ENCODE assay signal across 20 mouse cellular contexts in genomic region chr5:118078550-118078949, GRCm38 (mm10). TPM values are rescaled to one million over a fixed set of nuclear protein-coding genes. Genes with fewer than 3 reads are reported as not detected.
A peak's percentile ranks its signal among the peaks of the same experiment; 100 is the strongest.
DNase-seq lines count a peak whose midpoint lies in the region; ATAC-seq and TF ChIP-seq lines count a peak whose summit lies in the region.
"Had no signal": no experiment of that assay in that cellular context is flagged by ENCODE, and none has a peak within 500 bp of the region (broad histone marks: within the 10 kb centered on the region; RNA-seq: fewer than 3 reads in every experiment).

No protein-coding gene starts in this region.

- 90% methylated on average over 6 of the region's 6 CpGs for WGBS in hindbrain, embryonic 13.5 days
- WGBS in hindbrain, embryonic 11.5 days: 83% methylated on average over 6 of the region's 6 CpGs
- 86% methylated on average over 6 of the region's 6 CpGs for WGBS in midbrain, embryonic 15.5 days

- no peaks in the 10 kb centered on the region for H3K27me3 ChIP-seq in hindbrain, embryonic 13.5 days
- no peaks in the 10 kb centered on the region for H3K27me3 ChIP-seq in hindbrain, embryonic 11.5 days (ENCODE audit: control insufficient read depth, insufficient read depth, low read length)
- no peaks in the 10 kb centered on the region for H3K27me3 ChIP-seq in C2C12 (ENCODE audit: control insufficient read depth, insufficient read depth, insufficient read length)
- no peaks in the 10 kb centered on the region for H3K27me3 ChIP-seq in midbrain, embryonic 15.5 days (replicated peaks)
- H3K27me3 ChIP-seq: embryonic facial prominence, embryonic 13.5 days; hindbrain, embryonic 15.5 days had no signal

- no peaks in the 10 kb centered on the region for H3K79me2 ChIP-seq in C2C12 (ENCODE audit: control insufficient read depth, insufficient read depth)

- peak overlapping the region; percentile 79 for H3K27ac ChIP-seq in hindbrain, embryonic 13.5 days
- no peak overlapping the region for H3K27ac ChIP-seq in hindbrain, embryonic 11.5 days (ENCODE audit: low read depth, low read length)
- 0 out of 2 replicates have a peak overlapping the region, but pooled peaks have one; percentile 70 for H3K27ac ChIP-seq in midbrain, embryonic 15.5 days
- H3K27ac ChIP-seq: embryonic facial prominence, embryonic 13.5 days; heart, embryonic 10.5 days had no signal

- no peak overlapping the region for H3ac ChIP-seq in C2C12 (ENCODE audit: control insufficient read depth, insufficient read length, low read depth)

- no peak overlapping the region for H3K4me3 ChIP-seq in hindbrain, embryonic 13.5 days
- H3K4me3 ChIP-seq in hindbrain, embryonic 11.5 days (ENCODE audit: low read depth, low read length): no peak overlapping the region
- no peak overlapping the region for H3K4me3 ChIP-seq in C2C12 (ENCODE audit: insufficient read depth, poor library complexity, severe bottlenecking)
- no peak overlapping the region for H3K4me3 ChIP-seq in midbrain, embryonic 15.5 days
- H3K4me3 ChIP-seq: embryonic facial prominence, embryonic 13.5 days; heart, embryonic 10.5 days; hindbrain, embryonic 15.5 days had no signal

- H3K9ac ChIP-seq in hindbrain, embryonic 13.5 days: no peak overlapping the region
- no peak overlapping the region for H3K9ac ChIP-seq in hindbrain, embryonic 11.5 days (ENCODE audit: low read depth, low read length)
- no peak overlapping the region for H3K9ac ChIP-seq in midbrain, embryonic 15.5 days
- H3K9ac ChIP-seq: embryonic facial prominence, embryonic 13.5 days; hindbrain, embryonic 15.5 days had no signal

- H3K9me3 ChIP-seq in hindbrain, embryonic 13.5 days: no peaks in the 10 kb centered on the region
- H3K9me3 ChIP-seq in hindbrain, embryonic 11.5 days (ENCODE audit: control insufficient read depth, low read length): no peaks in the 10 kb centered on the region
- H3K9me3 ChIP-seq in midbrain, embryonic 15.5 days: no peaks in the 10 kb centered on the region
- H3K9me3 ChIP-seq: embryonic facial prominence, embryonic 13.5 days; heart, embryonic 10.5 days; hindbrain, embryonic 15.5 days had no signal

- peaks cover 80% of the 10 kb centered on the region for H3K4me1 ChIP-seq in hindbrain, embryonic 13.5 days (replicated peaks)
- H3K4me1 ChIP-seq in hindbrain, embryonic 11.5 days (replicated peaks; ENCODE audit: control insufficient read depth, insufficient read depth, low read length): peaks cover 8% of the 10 kb centered on the region; the same call in 1 of the 2 replicates
- peaks cover 73% of the 10 kb centered on the region for H3K4me1 ChIP-seq in midbrain, embryonic 15.5 days

- no peak overlapping the region for H3K4me2 ChIP-seq in hindbrain, embryonic 13.5 days
- no peak overlapping the region for H3K4me2 ChIP-seq in hindbrain, embryonic 11.5 days (replicated peaks; ENCODE audit: low read depth, low read length)
- H3K4me2 ChIP-seq in midbrain, embryonic 15.5 days: no peak overlapping the region
- H3K4me2 ChIP-seq: embryonic facial prominence, embryonic 13.5 days; hindbrain, embryonic 15.5 days had no signal

- DNase-seq in hindbrain, embryonic 11.5 days (ENCODE audit: low spot score): no peak
- peak; percentile 30 for DNase-seq in 3T3-L1 (ENCODE audit: low read depth, low spot score)
- DNase-seq in lung, postnatal 36 days: no peak
- no peak for DNase-seq in kidney, adult 9 months
- DNase-seq: adrenal gland, postnatal 10 days; B cell, adult 2 months; cerebellum, adult 9-11 months; cerebellum, postnatal 36 days; gastrocnemius, postnatal 10 days; heart, adult 18-20 months; heart, postnatal 10 days; heart, postnatal 4 days had no signal

- no peaks in the 10 kb centered on the region for H3K79me3 ChIP-seq in C2C12 (ENCODE audit: low read depth)

- TF ChIP-seq CTCF in C2C12 (IDR thresholded peaks at IDR 0.05; ENCODE audit: control insufficient read depth, insufficient read depth, insufficient read length): no peak

- peaks cover 34% of the 10 kb centered on the region for H3K36me3 ChIP-seq in hindbrain, embryonic 13.5 days
- no peaks in the 10 kb centered on the region for H3K36me3 ChIP-seq in hindbrain, embryonic 11.5 days (ENCODE audit: control insufficient read depth, insufficient read depth, low read length)
- peaks cover 45% of the 10 kb centered on the region for H3K36me3 ChIP-seq in C2C12 (ENCODE audit: control insufficient read depth, insufficient read depth)
- 0 out of 2 replicates have a peak, but pooled peaks cover 9% of the 10 kb centered on the region for H3K36me3 ChIP-seq in midbrain, embryonic 15.5 days (replicated peaks)
- H3K36me3 ChIP-seq: hindbrain, embryonic 15.5 days had no signal

- ATAC-seq in hindbrain, embryonic 13.5 days (ENCODE audit: low FRiP score): no peak
- ATAC-seq in hindbrain, embryonic 11.5 days (ENCODE audit: low FRiP score): no peak
- ATAC-seq in midbrain, embryonic 15.5 days (replicated peaks): no peak
- ATAC-seq: forebrain, embryonic 16.5 days; inflammation-experienced regulatory T-cells, adult 6 months had no signal

TF ChIP-seq in C2C12, 6 proteins besides CTCF, POLR2A, EP300 and RAD21:
- TF ChIP-seq USF1 (IDR thresholded peaks at IDR 0.05; ENCODE audit: low read depth): no peak
- no peak for TF ChIP-seq FOSL1 (IDR thresholded peaks at IDR 0.05; ENCODE audit: insufficient read depth, low read length, poor library complexity, severe bottlenecking)
- TF ChIP-seq MYOD1 (IDR thresholded peaks at IDR 0.05; ENCODE audit: control insufficient read depth, insufficient read length, low read depth): peak; percentile 62
- TF ChIP-seq MAX (IDR thresholded peaks at IDR 0.05): peak; percentile 15

RNA-seq across cellular contexts. Expression of gene Tesc, which starts 51.0 kb away (rescaled TPM):
- polyA plus RNA-seq in hindbrain, embryonic 13.5 days (2015; fragmentation: Nextera tagmentation; extraction: Ambion mirVana): 1.6 and 2.0 TPM in 2 replicates
- 0.63 and 1.4 TPM in 2 replicates for polyA plus RNA-seq in hindbrain, embryonic 11.5 days (2014; fragmentation: Nextera tagmentation; extraction: Ambion mirVana)
- 0.06 TPM for polyA plus RNA-seq in C2C12 (2012; fragmentation: generic; extraction: Trizol)
- polyA plus RNA-seq in midbrain, embryonic 15.5 days (2015; fragmentation: Nextera tagmentation; extraction: Ambion mirVana): 6.5 and 7.9 TPM in 2 replicates
